Mouse (Mus musculus) Patski (cell line): ENCODE measurements around the gene P4ha2. TPM values are rescaled to one million over a fixed set of nuclear protein-coding genes. Genes with fewer than 3 reads are reported as not detected.

ENCODE experiments used
- ATAC-seq: fragments of 100-300 bp; one replicate; pipeline ENCODE4 v1.8.0; 2021
- CTCF ChIA-PET: fragments of 350-600 bp; sonication (Branson Sonifier 250); formaldehyde crosslinking; loops from one replicate; lab custom pipeline; 2022; ENCODE audit warnings: inconsistent platforms; lab: Charles Lee
- POLR2A ChIA-PET: fragments of 350-600 bp; sonication (Branson Sonifier 250); formaldehyde crosslinking; loops from one replicate; lab custom pipeline; 2022; ENCODE audit warnings: antibody characterized with exemption, inconsistent platforms; lab: Charles Lee
- DNase-seq: peaks from one replicate; pipeline ENCODE4 v3.0.0-alpha.2; 2011; ENCODE audit warnings: low read depth, low spot score
- H3K27me3 ChIP-seq: fragments of 371-371 bp; one replicate; pipeline ENCODE4 v1.5.1; 2021
- CTCF ChIP-seq: fragments of 100-300 bp; IDR thresholded peaks from one replicate; pipeline ENCODE4 v1.5.1; 2021
- in situ Hi-C: fragments of 300-500 bp; cut with MboI; formaldehyde crosslinking; loops from 3 replicates; pipeline ENCODE4 v1.11.1; 2018; ENCODE audit warnings: low pct_unique_long_range_greater_than_20kb, mixed read lengths
- polyA plus RNA-seq: library from polyadenylated mRNA; unstranded; gene quantifications from one replicate; pipeline ENCODE4 v1.2.3, GENCODE M21; 2021

Gene P4ha2
- polyA plus RNA-seq, 1 experiment from 2014 or later, result 66.8 TPM

GRCm38 (mm10) chr11:54169432-54170295, 69.8 kb downstream of the P4ha2 start:
- CTCF ChIA-PET, result interaction anchor here (1.0 to 1.9 kb wide), 3 partner anchors 10 to 85 kb away, joined by 3 to 7 read pairs (median 5); no protein-coding TSS in a partner anchor

GRCm38 (mm10) chr11:54171175-54171574, 71.3 kb downstream of the P4ha2 start:
- in situ Hi-C loops, result no loop called here
- ChIA-PET POLR2A (no interaction called here), CTCF (interaction anchor here (1.9 kb wide), 1 partner anchor 20 kb away, joined by 7 read pairs; no protein-coding TSS in a partner anchor)
- H3K27me3 ChIP-seq, result no peaks in the 10 kb centered on the region
- DNase-seq, result no peak
- no peak for TF ChIP-seq CTCF
- no peak for ATAC-seq

More at GRCm38 (mm10) chr11:54169432-54170295, 69.8 kb downstream of the P4ha2 start:
- POLR2A ChIA-PET, result no interaction called here
- TF ChIP-seq CTCF, result no peak
- no peaks in the 10 kb centered on the region for H3K27me3 ChIP-seq
- in situ Hi-C loops, result no loop called here
- DNase-seq, result no peak
- ATAC-seq, result no peak

- no peaks in the 10 kb centered on the region for H3K27me3 ChIP-seq
- ATAC-seq (no peak), DNase-seq (no peak)
- ChIA-PET POLR2A (no interaction called here), CTCF (no interaction called here)
- TF ChIP-seq CTCF, result no peak
- in situ Hi-C loops, result no loop called here
Measured at GRCm38 (mm10) chr11:54174226-54174625, 74.3 kb downstream of the P4ha2 start.

GRCm38 (mm10) chr11:54174877-54175276, 75.0 kb downstream of the P4ha2 start:
- H3K27me3 ChIP-seq, result no peaks in the 10 kb centered on the region
- no peak for DNase-seq
- no peak for TF ChIP-seq CTCF
- ChIA-PET CTCF (no interaction called here), POLR2A (no interaction called here)
- in situ Hi-C loops, result no loop called here
- ATAC-seq, result no peak

Other genes with a start within 250 kb of the P4ha2 start
- gene Gm12216, start 240.8 kb upstream of the P4ha2 start, polyA plus RNA-seq, result 0.58 TPM
- 26.7 TPM for gene Slc22a5, start 208.4 kb upstream of the P4ha2 start, polyA plus RNA-seq
- gene Slc22a21, start 119.8 kb upstream of the P4ha2 start, polyA plus RNA-seq, result 3.4 TPM
- 42.3 TPM for gene Slc22a4, start 72.0 kb upstream of the P4ha2 start, polyA plus RNA-seq
- gene Pdlim4, start 31.1 kb upstream of the P4ha2 start, polyA plus RNA-seq, result 0.51 TPM
- gene Csf2, start 149.6 kb downstream of the P4ha2 start, polyA plus RNA-seq, result 0.17 TPM
- gene Il3, start 167.2 kb downstream of the P4ha2 start, polyA plus RNA-seq, result not detected
- gene Acsl6, start 203.7 kb downstream of the P4ha2 start, polyA plus RNA-seq, result 0.42 TPM